Mouse (Mus musculus) lung, adult 2 months (tissue): ENCODE data around the gene Fate1.

ENCODE experiments used
- CTCF ChIP-seq: fragments of 200-500 bp; IDR thresholded peaks from 2 replicates; pipeline ENCODE4 v1.5.1; 2011; ENCODE audit warnings: mild to moderate bottlenecking, low read length, control low read depth; ENCODE audit not compliant: insufficient read depth
- POLR2A ChIP-seq: fragments of 200-500 bp; IDR thresholded peaks from 2 replicates; pipeline ENCODE4 v1.6.1; 2011; ENCODE audit warnings: low read depth, mild to moderate bottlenecking, control low read depth, low read length, borderline replicate concordance; ENCODE audit errors: extremely low read depth

DNA sequence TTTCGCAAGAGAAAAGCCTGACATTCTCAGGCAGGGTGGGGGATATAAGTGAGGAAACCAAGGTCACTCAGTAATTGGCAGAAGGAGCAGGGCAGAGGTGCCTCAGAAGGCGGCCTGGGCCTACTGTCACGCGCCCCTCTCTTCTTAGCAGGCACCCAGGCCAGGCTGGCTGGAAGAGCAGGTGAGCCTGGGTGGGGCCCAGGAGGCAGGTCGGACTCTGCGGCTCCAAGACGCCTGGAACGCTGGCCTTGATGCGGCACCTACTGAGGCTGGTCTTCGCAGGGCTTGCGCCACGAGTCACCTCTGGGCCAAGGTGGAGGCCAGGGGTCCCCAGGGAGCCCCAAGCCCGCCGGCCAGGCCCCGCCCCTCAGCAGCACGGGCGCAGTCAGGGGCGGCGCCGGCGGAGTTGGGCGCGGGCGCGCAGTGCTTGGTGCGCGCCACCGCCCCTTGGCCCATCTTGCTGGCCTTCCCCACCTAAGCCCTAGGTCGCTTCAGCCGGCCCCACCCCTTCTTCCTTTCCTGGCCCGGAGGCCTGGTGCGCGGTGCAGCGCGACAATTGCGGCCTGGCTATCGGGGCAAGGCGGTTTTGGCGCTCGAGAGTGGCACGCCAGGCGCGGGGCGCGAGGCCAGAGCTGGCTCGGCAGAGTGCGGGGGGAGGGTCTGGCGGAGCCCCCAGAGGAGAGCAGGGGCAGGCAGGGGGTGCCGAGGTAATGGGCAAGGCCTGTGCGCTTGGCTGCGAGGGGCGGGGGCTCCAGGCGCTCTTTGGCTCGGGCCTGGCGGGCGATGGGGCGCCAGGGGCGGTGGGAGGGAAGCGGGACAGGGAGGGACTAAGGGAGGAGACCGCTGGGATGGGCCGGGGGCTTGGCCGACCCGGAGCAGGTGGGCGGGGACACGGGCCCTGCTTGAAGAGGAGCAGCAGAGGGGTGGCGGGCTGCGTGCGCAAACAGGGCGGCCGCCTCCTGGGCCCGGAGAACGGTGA, 10.4 kb upstream of the Fate1 start, which contains the start of gene Prrg3:
- TF ChIP-seq CTCF (no peak), POLR2A (no peak)
